Mouse (Mus musculus) telencephalon, adult 2 months (tissue): ENCODE measurements around the gene Ngfr.

Source experiments
- DNase-seq: peaks from one replicate; pipeline ENCODE4 v3.0.0-alpha.2; 2011; ENCODE audit warnings: low read depth, low spot score

Ngfr gene

GRCm38 (mm10) chr11:95595438-95596149 lies 8.1 kb upstream of the Ngfr start:
- no peak for DNase-seq

DNA sequence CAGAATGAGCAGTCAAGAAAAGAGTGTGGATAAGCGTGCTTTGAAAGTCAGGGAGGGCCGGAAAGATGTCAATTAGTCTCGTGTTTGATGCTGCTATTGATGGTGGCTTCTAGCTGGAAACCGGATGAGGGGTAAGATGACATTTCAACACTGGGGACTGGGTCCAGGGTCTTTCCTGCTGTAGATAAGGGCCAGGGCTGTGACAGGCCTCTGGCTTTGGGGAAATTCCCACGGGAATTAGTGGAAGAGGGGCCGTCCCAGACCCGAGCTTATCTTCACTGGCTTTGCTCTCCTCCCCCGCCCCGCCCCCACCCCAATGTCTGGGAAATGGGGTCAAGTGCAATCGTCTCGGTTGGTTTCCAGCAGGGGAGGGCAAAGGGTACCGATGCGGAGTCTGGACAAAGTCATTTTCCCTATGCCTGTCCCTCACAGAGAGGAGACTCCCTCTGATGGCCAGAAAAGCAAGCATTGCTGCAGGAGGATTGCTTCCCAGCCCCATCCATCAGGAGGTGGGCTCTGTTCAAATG lies 7.2 kb upstream of the Ngfr start:
- DNase-seq: no peak

DNA sequence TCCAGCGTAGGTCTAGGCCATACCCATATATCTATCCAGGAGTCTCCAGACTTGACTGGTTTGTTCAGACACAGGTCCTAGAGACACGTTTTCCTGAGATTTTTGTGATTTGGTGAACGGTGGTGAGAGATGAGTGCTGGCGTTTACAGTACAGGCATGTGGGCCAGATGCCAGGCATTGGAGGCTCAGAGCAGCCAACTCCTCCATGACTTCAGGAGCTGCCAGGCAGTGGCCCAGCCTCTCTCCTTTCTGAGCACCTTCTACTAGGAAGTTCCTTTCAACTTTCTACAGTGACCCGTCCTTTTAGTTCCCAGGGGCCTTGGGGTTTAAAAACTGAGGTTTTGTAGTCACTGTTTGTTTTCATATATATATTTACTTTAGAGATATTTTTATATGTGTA lies 6.0 kb upstream of the Ngfr start:
- no peak for DNase-seq

DNA sequence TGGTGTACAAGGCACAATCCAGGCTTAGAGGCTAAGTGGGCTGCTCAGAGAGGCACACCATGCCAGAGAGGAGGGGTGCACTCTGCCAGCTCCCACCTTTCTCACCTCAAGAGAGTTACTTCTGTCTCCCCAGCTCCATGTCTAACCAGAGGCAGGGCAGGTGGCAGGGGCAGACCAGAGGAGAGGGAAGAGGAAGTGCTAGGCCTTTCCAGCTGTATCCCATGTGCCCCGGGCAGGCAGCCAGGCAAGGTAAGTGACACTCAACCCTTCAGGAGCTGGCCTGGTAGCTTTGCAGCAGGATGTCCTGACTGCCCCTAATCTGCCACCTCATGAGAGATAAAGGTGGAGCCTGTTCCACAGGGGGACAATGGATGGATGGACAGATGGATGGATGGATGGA lies 5.2 kb upstream of the Ngfr start:
- no peak for DNase-seq

- no peak for DNase-seq
These were observed 1.7 kb upstream of the Ngfr start for GRCm38 (mm10) chr11:95589195-95589594.

- no peak for DNase-seq
These were observed 648 bp downstream of the Ngfr start for GRCm38 (mm10) chr11:95586751-95587422.

DNA sequence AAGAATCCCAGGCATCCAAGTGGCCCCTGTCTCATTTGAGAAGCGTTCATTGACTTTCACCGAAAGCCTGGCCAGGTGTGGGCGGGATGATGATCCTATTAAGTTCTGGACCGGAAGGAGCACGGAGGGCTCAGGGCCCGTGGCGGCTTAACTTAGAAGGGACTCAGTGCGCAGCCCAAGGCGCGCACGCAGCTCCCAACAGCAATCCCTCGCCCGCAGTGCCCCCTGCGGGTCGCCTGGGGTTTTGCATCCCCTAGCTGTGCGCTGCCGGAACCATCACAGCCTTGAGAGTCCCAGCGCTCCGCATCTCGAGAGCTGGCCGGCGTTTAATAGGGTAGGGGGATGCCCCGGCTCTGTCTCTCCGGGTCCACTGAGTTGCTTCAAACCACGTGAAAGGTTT lies 1.4 kb downstream of the Ngfr start:
- DNase-seq: no peak

DNA sequence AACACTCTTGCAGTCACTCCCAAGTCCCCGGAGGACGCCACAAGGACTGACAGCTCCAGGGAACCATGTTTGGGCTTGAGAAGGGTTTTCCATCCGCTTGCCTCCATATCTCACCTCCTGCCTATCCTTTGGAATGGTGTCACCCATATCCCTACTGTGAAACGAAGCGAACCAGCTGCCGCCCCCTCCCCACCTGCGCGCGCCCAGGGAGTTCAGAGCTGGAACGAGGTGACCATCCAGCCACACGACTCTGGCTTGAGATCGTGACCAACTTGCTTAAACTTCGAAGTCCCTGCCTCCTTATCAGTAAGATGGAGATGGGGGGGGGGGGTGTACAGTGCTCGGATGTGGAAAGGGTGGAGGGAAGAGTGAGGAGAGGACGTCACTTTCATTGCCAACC lies 1.9 kb downstream of the Ngfr start:
- no peak for DNase-seq

DNA sequence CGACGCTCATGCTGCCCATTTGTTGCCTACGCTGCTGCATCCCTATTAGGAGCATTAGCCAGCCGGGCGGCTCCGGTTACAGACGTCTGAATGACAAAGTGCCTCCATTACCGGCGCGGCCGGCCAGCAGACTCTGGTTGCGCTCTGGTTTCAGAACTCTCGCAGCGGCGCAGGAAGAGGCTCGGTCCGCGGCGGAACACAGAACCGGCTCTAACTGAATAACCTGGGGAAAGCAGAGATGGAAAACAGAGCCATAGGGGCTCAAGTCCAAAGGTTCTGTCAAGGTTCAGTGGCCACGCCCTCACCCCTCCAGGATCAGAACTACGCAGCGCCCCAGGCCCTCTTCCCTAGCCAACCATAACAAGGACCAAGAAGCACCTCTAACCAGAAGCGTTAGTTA lies 2.3 kb downstream of the Ngfr start:
- DNase-seq: no peak

GRCm38 (mm10) chr11:95584651-95585050 lies 2.9 kb downstream of the Ngfr start:
- no peak for DNase-seq

GRCm38 (mm10) chr11:95583396-95583795 lies 4.1 kb downstream of the Ngfr start:
- no peak for DNase-seq

- no peak for DNase-seq
These were observed 5.3 kb downstream of the Ngfr start for GRCm38 (mm10) chr11:95582193-95582592.

- DNase-seq: no peak
These were observed 8.1 kb downstream of the Ngfr start for GRCm38 (mm10) chr11:95579455-95579854.

DNA sequence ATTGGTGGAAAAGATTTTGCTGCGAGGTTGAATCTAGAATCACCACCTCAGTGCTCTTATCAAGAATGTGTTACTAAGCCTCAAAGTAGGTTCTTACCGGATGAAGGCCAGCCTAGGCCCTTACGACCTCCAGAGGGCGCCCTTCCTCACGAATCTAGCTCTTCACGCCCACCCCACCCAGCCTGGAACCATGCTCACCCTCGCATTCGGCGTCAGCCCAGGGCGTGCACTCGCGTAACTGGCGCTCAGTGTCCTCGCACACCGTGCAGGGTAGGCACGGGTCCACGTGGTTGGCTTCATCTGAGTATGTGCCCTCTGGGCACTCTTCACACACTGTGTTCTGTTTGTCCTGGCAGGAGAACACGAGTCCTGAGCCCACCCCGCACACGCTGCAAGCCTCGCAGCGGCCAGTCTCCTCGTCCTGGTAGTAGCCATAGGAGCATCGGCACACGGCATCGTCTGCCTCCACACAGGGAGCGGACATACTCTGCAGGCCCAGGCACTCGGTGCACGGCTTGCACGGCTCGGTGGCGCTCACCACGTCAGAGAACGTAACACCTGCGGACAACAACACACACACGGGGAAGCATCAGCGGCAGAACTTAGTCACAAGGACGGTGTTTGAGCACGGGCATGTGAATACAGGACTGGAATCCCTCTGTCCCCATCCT lies 9.6 kb downstream of the Ngfr start:
- DNase-seq: no peak

DNA sequence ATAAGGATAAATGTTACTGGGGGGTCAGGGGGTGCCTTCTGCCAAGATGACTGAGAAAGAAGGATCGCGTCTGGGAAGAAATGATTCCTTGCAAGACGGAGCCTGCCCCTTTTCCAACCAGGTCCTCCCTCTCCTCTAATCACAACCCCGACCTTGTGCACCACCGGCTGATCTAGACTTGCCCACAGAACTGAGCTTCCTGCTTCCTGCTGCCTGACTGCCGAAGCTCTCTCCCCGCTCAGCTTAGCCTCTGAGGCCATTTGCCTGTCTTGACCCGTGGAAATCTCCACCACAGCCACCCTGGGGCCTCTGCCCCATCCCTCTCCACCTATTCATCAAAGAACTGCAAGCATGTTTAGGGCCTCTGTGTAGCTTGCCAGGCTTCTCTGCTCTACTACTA lies 11.2 kb downstream of the Ngfr start:
- no peak for DNase-seq

GRCm38 (mm10) chr11:95575791-95576190 lies 11.7 kb downstream of the Ngfr start:
- DNase-seq: no peak

GRCm38 (mm10) chr11:95574786-95575334 lies 12.7 kb downstream of the Ngfr start:
- no peak for DNase-seq

DNA sequence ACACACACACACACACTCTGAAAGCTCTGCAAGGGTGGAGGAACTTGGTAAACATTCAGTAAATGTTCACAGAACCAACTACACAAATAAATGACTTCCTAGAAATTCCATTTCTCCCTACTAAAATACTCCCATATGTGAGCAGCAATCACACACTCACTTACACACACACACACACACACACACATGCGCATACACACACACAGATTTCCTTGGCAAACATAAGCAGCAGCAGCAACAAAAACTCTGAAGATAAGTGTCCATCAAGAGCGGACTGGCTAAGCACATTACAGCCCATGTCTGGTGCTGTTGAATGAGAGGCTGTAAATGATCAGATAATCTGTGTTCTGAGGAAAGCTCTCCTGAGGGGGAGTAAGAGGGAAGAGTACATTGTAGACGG lies 15.3 kb downstream of the Ngfr start:
- no peak for DNase-seq

DNA sequence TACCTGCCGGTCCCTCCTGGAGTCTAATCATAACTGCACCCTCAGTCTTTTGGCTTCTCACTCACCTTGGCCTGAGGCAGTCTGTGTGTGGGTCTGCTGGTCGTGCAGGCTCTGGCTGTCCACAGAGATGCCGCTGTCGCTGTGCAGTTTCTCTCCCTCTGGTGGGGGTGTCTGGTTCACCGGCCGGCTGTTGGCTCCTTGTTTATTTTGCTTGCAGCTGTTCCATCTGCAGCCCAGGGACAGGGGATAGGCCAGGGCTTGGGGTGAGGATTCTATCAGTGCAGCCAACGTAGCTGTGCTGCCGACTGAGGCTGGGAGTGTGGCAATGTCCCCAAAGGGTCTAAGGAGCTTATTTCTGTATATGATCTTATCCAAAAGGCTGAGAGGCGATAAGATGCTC lies 15.8 kb downstream of the Ngfr start:
- no peak for DNase-seq

DNA sequence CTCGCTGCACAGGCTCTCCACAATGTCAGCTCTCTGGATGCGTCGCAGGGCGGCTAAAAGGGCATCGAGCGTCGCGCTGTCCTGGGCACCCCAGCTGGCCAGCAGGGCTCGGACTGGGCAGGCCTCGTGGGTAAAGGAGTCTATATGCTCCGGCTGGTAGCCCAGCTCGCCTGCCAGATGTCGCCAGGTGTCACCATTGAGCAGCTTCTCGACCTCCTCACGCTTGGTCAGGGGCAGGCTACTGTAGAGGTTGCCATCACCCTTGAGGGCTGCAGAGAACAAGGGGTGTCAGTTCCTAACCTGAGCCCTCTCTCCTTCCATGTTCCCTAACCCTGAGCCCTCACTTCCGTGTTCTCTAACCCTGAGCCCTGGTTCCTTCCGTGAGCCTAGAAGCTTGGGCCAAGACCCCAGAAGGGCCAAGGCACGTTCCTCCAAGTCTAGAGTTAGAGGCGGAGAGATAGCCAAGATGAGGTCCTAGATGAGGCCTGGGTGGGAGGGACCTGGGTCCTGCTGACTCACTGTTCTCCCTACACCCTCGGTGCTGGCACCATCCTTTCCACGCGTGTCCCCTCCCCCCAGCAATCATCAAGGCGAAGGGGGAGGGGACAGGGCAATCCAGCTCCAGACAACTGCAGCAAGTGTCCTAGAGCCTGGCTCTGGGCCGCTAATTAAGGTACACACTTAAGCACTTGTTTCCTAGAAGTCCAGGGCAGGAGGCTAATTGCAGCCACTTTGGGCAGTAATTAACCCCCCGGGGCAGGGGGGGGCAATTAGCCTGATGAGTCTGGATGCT lies 16.5 kb downstream of the Ngfr start:
- no peak for DNase-seq

GRCm38 (mm10) chr11:95569908-95570307 lies 17.6 kb downstream of the Ngfr start:
- no peak for DNase-seq
